Mouse (Mus musculus) testis, postnatal 14 days (tissue): Measurements from ENCODE around the gene Frmd4b.
"Not testable (repeated sequence)": the region's sequence is repeated elsewhere in the genome, so short reads cannot be mapped to it uniquely, and the experiment has no call there.

Experiments
- DNase-seq: peaks from one replicate; pipeline ENCODE4 v3.0.0; 2021; ENCODE audit warnings: low spot score

Frmd4b gene

DNA sequence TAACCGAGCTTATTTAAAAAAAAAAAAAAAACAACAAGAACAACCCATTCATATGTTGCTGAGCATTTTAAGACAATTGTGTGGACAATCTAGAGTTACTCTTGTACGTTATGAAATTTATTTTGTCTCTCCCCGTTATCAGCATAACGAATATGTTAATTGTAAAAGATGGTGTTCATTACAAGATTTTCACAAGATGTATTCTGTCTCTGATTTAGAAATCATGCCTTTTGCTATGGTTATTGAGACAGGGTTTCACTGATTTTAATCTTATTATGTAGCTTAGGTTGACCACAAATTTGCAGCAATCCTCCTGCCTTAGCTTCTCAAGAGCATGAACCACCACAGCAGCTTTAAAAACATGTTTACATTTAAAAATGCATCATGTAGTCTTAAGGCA, 327.5 kb downstream of the Frmd4b start:
- no peak for DNase-seq

DNA sequence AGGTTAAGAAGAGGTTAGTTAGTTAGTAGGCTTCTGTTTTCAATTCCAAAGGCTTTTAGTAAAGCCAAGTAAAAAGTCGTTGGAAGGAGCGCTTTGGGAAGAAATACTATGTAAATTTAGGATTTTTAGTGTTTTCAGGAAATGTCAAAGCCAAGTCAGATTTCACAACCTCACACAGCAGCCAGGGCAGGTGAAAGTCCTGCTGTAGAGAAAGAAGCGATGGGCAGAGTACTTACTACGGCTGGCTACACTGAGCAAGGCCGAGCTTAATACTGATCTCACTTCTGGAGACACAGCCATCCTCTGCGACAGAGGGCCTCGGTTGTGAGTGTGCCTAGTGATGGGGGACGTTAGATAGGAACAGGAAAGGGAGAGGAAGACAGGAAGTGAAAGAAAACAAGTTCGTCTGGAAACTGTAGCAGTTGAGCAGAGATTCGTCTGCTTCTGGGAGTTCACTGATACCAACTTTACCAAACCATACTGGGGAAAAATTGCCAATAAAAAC, 328.0 kb downstream of the Frmd4b start:
- no peak for DNase-seq

DNA sequence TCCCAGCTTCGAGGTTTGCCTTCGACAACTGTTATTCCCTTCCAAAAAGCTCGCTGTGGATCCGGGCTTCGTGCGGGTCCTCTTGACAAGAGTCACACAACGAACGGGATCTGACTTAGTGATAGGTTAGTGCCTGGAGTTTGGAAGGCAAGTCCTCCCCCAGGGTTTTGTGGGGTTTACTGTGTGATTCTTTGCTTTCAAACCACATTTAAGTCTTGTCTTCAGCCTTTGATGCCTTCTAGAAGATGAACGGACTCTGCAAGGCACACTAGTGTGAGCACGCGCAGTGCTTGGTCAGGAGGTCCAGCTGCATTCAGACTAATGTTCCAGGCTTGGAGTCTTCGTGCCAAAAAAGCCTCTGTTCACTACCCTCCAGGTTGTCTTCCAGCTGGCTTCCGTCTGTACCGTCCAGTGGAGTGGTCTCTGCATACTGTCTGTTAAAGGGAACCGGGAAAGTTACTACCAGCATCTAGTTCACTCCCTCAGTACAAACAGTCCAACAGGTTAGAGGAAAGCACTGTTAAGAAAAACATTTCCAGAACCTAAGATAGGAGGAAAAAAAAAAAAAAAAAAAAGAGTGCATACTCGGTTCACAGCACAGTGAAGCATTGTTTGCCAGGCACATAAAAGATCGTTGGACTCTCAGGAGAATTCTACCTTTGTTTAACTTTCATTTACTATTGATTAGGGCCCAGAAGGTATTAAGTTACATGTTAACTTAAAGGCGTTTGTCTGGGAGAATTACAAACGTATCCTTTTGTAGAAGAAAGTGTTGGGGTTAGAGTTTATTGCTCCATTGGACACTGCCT, 329.1 kb downstream of the Frmd4b start:
- no peak for DNase-seq

DNA sequence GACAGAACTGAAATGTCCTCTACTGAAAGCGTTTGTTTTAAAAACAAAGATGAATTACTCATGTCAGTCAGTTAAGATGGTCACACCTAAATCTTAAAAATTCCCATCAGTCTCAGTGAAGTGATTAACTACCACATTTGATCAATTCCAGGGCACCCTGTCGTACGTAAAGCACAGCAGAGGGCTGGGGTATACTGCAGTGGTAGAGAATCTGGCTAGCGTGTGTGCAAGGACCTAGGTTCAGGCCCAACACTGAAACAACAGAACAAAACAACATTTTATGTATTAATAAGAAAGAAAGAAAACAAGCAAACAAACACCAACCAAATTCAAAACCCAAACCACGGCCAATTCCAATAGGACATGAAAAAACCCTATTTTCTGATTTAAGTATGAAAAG, 331.0 kb downstream of the Frmd4b start:
- DNase-seq = no peak

DNA sequence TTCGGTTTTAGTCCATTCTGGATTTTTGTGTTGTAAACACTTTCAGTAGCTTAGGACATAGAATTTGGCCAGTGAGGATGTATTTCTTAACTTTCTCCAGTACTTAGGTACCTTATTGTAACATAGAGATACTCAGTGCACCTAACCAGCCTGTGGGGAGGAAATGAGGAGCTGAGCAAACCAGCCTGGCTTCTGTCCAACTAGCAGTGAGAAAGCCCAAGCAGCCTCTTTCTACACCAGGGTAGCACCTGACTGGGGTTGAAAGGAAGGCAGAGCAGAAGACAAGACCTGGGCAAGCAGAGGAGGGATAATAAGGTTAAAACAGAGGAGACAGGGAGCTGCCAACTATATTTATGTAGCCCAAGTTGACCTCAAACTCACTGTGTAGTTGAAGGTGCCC, 333.7 kb downstream of the Frmd4b start:
- DNase-seq = no peak

DNA sequence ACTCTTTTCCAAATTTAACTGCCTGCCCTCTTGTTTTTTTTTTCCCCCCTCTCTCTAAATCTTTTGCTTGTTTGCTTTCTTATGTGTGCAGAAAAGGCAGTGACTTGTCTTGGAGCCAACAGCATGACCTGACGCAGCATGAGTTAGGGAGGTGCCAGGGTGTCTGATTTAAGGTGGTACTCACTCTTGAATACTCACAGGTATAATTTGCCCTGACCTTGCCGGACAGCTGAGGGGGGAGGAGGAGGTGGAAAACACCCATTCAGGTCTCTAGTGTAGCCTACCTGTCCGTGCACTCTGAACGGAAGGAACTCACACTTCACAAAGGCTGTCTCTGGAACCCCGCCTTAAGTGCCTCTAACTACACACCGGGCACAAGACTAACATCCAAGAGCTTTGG, 338.5 kb downstream of the Frmd4b start:
- DNase-seq = no peak

DNA sequence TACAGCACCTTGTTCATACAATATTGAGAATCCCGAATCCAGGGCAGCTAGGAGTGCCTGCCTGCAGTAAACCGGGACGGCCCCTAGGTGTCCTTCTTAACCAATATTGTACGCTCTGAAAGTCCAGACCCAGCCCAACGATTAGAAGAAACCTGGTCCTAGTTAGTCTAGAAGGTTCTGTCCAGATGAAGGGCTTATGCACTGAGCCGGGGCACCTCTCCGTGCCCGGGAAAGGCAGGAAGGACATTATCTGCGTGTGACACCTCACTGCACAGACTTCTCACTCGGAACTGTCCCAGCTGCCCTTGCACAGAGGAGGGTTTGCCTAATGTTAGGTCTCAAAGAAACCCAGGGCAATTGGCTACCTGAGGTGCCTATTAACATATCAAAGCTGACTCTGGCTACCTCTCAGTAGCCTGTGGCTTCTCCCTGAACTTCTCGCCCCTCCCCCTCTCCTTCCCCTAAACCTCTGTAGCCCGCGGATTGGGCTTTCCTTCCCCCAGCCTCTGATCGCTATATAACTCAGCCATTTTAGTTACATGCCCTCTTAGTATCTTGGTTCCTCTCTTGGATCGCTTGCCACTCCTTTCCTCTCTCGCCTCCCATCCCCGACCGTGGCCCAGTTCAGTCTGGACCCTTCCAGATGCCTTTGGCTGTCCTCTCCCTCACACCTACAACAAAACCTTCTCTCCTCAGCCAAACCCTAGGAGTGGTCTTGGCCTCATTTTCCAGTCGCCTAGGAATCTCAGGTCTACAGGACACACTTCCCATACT, 339.1 kb downstream of the Frmd4b start:
- peak; percentile 56 for DNase-seq

DNA sequence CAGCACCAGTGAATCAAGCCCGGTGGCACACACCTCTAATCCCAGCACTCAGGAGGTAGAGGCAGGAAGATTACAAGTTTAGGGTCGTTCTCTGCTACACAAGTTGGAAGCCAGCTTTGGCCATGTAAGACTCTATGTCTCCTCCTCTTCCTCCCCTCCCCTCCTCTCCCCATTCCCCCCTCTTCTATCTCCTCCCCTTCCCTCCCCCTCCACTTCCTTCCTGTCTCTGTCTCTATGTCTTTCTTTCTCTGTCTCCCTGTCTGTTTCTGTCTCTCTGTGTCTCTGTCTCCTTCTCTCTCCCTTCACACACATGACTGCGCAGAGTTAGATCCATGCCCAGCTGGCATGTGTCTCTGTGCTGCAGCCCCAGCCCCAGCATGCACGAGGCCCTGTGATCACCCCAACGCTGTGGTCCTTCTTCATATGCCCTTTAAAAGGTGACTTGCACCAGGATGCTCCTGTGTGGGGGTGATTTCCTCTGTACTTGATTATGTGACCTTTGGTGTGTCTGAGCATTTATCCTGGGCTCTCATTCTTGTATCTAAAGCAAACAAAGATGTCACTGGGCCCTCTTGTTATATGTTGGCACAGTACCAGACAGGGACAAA, 340.3 kb downstream of the Frmd4b start:
- no peak for DNase-seq

DNA sequence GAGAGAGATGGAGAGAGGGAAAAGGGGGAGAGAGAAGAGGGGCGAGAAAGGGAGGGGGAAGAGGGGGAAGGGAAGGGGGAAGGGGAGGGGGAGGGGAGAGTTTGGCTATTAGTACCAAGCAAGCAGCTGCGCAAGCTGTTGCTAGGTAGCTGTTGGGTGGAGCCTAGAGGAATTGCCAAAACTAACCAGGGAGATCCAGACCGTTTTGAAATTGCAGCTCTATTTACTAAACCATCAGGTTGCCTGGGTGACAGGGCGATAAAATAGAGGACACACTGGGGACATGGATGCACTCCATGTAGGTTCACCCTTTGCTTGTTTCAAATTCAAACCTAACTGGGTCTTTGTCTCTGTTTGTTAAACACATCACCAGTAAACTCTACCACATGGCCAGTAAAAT, 341.0 kb downstream of the Frmd4b start:
- no peak for DNase-seq

DNA sequence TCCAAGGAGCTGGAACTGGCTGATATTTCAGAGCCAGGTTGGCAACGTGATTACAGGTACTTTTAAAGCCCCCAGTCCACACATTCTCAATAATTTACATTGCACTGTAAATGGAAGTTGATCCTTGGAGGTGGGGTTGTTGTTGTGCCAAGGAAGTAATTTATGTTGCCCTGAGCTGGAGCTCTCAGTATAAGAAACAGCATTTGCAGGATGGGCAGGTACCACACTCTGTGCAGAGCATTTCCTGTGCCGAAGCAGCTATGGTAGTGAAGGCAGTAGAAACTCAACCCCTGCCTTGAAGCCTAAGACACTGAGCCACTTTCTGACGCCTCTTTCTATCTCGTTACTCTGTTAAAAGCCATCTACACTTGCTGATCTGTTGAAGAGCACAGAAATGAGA, 341.6 kb downstream of the Frmd4b start:
- DNase-seq = no peak

DNA sequence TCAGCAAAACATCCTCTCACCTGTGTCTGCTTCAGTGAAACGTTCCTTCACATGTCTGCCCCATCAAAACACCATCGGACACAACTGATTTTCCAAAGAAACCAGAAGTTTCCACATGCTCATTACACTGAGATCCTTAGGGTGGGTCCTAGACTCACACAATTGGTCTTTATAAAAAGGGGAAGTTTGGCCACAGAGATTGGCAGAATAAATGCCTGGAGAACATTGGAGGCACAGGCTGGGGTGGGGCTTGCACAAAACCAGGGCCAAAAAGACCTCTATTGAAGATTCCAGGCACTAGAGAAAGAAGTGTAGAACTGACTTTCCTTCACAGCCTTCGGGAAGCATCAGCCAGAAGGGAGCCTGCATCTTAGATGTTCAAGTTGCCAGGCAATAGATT, 343.6 kb downstream of the Frmd4b start:
- DNase-seq = no peak

DNA sequence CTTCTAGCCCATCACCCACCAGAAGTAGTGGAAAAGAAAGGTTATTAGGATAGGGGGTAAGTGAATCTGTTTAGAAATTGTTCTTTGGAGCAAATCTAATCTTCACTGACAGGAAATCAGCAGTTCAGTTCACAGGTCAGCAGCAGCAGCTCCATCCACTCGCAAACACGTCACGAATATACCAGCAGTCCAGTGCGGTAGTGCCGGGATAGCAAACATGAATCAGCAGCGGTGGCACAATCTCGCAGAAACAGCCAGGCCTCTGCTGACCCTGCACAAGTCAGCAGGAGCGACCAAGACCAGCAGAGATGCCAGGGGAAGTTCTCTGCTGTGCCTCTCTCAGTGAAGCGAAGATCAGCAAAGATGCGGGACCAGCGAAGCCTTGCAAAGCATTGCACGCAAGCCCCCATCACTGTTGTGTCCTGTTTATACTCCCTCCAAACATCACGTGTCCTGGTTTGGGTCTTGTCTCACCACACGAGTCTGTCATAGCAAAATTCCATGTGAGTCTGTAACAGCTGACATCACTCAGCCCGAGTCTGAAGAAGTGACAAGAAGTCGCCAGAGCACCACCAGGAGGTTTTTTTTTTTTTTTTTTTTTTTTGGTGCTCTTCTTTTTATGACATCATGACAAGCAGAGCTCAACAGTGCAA, 344.2 kb downstream of the Frmd4b start:
- no peak for DNase-seq

DNA sequence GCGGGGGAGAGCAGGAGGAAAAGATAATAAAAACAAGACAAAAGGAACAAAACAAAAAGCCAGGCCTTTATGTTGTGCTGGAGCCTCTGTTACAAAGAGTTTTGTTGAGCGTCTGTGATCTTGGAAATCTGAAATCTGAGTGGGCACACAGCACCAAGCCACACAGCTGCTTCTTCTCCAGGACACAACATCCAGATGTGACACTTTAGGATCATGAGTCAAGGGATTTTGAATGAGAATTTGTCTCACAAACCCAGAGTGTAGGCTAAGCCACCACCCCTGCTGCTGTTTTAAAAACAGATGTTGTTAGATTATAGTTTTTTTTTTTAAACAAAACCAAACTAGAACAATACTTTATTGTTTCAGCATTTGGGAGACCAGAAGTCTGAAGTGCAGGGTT, 345.0 kb downstream of the Frmd4b start:
- DNase-seq = no peak

DNA sequence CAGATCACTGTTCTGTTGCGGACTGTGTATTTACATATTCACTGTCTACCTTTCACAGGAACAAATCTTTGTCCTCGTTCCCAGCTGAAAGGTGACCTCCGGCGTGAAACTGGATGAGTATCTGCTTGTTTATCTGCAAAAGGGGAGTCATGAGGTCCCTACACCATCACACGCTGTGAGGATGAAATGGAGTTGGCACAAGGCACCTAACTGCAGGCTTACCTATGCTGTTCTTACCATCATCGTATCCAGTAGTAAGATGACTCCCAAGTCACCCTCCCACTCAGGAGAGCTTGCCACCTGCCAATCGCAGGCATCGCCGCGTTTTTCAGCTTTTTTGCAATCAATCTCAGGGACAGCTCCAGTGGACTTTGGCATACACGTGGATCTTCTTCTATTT, 347.7 kb downstream of the Frmd4b start:
- no peak for DNase-seq

DNA sequence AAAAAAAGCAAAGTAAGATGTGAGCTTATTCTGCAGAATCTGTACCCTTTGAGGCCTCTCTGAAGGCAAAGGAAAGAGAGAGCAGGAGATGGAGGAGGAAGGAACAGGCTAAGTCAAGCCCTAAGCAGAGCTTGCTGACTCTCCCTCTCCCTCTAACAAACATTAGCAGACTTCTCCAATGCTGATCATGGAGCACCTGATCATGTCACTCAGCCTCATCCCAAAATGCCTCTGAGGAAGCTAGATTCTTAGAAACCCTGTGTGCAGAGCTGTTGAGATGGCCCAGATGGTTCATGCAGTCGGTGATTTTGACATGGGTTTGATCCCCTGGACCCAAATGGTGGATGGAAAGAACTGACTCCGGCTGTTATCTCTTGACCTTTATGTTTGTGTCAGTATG, 350.2 kb downstream of the Frmd4b start:
- no peak for DNase-seq

DNA sequence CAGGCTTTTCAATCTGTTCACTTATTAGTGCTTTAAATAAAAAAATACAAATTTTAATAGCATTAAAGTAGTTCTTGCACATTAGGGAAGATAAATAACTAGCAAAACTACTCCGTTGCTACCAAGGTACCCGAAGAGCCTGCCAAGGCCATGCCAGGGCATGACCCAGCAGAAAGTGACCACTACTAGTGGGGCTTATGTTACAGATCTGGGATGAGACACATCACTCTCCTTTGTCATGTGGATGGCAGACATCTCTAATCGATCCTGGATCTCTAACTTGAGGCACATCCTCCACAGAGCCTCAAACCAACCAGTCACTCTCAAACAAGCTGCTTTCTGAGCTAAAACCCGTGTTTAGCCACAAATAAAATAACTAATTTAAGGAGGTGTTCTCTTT, 350.7 kb downstream of the Frmd4b start:
- no peak for DNase-seq

DNA sequence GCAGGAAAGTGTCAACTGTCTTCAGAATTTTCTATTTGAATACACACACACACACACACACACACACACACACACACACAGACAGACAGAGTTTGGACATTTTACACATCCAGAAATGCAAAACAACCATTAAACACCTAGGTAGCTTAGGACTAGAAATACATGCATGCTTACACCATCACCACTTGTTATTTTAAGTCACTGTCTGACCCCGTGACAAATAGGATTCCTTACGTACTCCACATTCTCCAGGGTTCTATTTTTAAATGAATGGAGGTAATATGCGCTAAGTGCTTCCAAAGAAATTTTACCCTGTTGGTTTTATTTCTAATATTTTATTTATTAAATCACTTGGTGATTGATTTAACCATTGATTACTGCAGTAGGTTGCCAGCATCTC, 351.6 kb downstream of the Frmd4b start:
- DNase-seq = no peak

DNA sequence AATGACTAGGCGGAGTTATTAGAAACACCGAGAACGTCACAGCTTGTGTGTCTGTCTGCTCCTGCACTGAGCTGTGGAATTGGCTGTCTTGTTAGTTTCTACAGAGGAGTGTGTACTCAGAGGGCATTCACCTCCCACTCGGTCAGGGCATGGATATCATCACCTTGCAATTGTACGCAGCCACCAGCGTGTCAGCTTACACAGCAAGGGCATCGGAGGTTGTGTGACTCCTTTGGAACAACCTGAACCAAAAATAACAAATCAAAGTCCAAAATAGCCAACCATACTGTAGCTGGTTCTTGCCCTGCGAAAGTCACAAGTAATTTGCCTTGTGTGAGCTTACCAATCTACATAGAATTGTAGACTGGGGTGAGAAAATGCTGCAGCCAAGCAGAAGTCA, 352.1 kb downstream of the Frmd4b start:
- DNase-seq = no peak

DNA sequence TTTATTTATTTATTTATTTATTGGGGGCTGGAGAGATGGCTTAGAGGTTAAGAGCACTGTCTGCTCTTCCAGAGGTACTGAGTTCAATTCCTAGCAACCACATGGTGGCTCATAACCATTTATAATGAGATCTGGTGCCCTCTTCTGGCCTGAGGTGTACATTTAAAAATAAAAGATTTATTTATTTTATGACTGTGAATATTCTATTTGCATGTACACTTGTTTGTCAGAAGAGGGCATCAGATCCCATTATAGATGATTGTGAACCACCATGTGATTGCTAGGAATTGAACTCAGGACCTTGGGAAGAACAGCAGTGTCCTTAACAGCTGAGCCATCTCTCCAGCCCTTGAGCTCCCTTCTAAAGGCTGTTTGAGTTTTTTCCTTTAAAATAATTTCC, 353.6 kb downstream of the Frmd4b start:
- not testable (repeated sequence) for DNase-seq

DNA sequence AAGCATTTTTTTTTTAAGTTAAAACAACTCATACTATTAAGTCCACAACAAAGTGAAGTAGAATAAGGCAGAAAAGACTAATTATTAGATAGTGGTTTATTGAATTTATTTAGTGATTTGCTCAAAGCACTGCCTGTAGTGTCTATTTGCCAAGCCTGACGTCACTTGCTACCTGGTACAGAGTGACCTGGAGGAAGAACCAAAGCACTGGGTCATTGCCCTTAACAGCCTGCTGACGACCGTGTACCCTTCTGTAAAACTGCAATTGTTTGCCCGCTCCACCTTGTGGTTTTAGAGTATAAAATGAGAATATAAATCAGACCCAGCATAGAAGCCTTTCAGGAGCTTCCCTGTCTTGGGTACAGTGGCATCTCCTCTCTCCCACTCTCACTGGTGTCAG, 355.1 kb downstream of the Frmd4b start:
- no peak for DNase-seq

DNA sequence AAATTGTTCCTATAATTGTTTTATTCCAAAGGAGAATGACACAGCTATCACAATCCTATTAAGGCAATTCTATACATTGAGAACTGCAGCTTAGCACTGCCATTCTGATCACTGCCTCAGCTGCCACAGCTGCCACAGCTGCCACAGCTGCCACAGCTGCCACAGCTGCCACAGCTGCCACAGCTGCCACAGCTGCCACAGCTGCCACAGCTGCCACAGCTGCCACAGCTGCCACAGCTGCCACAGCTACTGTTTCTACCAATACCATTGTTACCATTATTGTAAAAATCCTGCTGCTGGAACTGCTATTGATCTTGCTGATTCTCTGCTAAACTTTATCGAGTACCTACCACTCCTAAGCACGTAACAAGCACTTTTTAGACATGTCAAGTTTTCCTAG, 357.4 kb downstream of the Frmd4b start:
- DNase-seq = not testable (repeated sequence)

DNA sequence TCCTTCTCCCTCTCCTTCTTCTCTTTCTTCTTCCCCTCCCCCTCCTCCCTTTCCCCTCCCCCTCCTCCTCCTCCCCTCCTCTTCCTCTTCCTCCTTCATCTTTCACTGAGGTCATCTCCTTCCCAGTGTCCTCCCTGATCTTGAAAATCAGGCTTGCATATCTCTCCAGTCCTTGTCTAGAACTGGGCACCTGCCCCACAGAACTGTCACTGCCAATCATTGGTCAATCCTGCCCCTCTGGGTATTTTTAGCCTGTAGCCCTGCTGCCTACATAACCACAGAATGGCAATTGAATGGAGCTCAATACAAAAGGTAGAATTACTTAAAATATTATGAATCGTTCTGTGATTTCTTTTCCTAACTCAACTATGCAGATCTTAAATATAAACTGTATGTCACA, 358.9 kb downstream of the Frmd4b start:
- DNase-seq = no peak
